Mouse (Mus musculus): ENCODE data around the gene Dact2.
A peak's percentile ranks its signal among the peaks of the same experiment; 100 is the strongest.

Dact2 gene

DNA sequence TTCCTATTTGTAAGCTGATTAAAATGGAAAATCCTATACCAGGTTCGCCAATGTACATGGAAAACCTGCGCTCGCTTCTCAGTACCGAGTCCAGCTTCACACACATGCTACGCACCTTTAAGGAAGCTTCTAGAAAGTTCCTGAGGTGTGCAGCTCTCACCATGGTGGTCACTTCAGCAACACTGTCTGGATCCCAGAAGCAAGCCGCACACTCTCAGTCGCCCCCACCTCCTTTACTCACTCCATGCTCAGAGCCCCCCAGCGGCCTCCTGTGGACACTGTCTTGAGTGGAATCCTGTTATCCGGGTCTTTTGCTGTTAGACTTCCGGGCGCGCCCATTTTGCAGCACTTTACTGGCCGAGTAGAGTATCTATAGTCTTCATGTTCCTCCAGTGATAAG is at the start of gene Dact2:
Dact2 (minus strand) TSS at position 244 of the 400 bp plus-strand sequence.
- DNase-seq (ENCODE audit: low spot score in 2 of 2) = no peak

DNA sequence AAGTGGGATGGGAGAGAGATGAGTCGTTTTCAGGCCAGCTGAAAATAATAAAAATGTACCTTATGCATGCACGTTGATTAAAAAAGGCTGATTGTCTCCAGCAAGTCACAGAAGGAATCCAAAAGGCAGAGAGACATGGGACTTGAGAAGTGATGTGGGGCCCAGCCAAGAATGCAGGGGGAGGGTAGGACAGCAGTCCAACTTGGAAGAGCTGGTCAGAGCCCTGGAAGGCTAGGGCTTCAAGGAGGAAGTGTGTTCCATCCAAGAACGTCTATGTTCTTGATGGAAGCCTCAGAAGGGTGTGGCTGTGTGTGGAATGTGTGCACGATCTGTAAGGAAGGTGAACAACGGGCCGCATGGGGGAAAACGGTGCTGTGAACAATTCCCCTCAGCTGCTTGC is 48.4 kb upstream of the Dact2 start:
- no peak for DNase-seq (ENCODE audit: low spot score in 2 of 2)

DNA sequence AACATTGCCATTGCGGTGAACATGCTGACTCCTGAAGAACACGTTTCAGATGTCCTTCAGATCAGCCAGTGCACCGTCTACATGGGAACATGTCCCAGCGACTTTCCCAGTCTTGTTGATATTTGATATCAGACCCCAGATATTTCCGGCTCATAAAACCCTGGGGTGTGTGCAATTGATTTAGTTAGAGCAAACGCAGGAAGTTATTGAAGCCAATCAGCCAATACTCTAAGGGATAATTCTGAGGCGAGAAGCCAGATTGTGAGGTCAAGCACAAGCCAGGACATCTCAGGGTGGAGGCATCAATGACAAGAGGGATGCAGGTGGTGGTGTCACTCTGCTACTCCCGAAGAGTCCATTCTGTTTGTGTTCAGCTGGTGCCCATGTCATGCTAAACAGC is 46.3 kb upstream of the Dact2 start:
- DNase-seq (ENCODE audit: low spot score in 2 of 2) = no peak

DNA sequence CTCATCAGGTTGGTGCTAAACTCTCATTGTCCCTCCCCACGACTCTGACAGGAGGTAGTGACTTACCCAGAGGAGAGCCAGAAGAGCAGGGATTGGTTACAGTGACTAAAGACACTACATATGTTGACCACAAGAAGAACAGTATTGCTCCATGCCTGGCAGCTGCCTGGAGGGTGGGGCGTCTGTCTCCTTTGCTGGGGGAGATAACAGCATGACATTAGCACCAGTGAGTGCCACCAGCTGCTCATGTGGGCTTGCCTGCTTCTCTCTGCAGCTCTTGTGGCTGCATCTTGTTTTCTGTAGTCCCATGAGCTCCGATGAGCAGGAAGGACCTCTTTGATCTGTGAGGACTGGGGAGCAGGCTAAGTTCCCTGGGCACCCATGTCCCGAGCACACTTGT is 45.5 kb upstream of the Dact2 start:
- no peak for DNase-seq (ENCODE audit: low spot score in 2 of 2)

DNA sequence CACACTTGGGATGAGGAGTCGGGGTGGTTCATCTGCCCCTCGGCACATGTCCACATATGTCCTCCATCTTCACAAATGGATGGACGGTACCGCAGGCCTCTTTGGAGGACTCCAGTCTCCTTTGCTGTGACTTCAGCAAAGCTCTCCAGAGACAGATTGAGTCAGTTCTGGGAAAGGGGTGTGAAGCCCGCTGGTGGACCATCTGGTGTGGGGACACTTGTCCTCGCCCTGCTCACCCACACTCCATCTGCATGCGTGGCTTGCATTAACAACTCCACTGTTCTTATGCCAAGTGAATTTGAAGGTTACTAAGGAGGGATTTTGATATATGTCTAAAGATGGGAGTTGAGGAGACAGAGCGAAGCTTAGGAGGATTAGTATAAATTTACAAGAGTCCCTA is 43.8 kb upstream of the Dact2 start:
- DNase-seq (ENCODE audit: low spot score in 2 of 2) = no peak

DNA sequence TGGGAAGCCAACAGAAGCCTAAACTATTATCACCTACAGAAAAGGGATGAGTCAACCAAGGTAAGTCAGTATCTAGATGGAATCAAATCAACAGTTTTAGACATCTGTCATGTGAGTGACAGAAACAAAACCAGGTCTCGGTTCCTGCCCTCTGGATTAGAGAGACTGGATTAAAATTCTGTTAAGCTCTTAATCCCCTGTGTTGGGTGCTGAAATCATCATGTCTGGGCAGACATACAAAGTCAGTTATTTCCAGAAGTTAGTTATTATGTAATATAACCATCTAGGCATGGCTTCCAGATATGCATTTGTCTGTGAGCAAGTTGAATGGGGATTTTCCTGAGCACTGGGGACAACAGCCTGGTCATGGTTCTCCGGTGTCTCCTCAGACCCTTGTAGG is 42.2 kb upstream of the Dact2 start:
- DNase-seq (ENCODE audit: low spot score in 2 of 2) = no peak

DNA sequence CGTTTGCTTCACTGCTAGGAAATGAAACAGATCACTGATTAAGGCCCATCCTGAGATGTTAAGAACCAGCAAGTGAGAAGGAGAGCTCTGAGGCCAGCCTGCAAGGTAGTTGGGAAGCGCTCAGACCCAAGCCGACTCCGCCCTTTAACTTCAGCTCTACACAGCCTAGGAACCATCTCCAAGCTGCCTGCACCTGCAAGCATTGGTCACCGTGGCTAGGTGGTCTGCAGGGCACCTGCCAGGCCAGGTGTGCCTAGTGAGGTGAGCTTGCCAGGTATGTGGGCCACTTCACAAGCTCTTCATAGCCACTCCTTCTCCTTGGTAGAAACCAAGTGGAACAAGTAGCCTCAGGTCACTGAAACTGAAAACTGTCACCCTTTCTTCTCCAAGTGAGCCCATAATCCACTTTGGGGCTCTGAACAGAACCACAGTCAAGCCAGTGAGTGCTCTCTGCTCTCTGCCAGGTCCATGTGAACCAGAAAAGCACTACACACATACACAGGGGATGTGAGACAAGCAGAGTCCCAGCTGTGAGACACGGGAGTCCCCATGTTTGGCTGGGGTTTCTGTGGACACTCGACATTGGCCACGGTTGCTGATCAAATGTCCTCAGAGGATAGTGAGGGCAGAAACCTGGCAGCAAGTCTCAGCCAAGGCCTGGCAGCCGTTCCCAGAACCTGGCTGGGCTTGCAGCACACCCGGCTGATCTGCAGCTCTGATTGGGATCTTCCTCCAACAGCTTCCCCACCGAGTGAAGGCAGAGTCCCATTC is 40.3 kb upstream of the Dact2 start:
- no peak for DNase-seq (ENCODE audit: low spot score in 2 of 2)

DNA sequence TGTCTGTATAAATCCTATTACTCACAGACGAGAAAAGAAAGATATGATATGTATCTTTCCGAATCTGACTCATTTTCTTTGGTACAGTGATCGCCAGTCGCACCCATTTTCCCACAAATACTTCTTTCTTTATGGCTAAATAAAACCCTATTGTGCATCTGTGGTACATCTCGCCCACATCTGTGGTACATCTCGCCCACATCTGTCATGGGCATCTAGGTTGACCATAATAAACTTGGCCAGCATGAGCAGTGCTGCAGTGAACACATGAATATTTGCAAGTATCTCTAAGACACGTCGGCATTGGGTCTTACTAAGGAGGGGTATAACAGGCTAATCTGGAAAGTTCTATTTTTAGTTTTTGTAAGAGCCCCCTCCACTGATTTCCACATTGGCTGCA is 38.5 kb upstream of the Dact2 start:
- DNase-seq (ENCODE audit: low spot score in 2 of 2) = no peak

DNA sequence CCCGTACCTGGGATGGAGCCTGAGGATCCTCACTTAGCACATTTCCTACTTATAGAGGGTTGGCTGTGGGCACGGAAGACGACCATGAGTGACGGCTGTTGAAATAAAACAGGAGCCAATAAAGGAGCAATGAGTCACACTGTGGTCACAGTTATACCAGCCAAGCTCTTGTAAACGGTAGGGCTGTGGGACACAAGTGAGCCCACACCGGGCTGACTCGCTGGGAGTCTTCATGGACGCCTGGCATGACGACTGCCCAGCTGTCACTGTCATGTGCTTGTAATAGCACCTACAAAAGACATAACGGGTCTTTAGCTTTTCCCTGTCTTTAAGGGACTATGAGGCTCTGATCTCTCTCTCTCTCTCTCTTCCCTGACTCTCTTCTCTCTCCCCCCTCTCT is 35.9 kb upstream of the Dact2 start:
- DNase-seq (ENCODE audit: low spot score in 2 of 2) = no peak

DNA sequence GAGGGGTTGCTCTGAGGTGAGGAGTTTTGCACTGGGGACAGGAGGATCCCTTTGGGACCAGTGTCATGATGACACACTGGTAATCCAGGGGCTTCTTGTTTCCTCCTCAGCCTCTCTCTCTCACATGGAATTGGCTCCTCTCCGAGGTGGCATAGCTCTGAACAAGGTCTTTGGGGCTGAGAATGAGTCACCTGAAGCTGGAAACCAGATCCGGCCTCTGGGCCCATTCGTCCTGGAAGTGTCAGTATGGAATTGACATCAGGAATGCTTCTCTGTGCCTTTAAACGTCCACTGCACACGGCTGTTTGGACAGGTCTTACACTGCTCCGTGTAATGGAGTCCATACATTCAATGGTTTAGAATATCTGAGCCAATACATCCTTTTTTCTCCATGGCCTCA is 33.0 kb upstream of the Dact2 start:
- DNase-seq (ENCODE audit: low spot score in 2 of 2) = no peak

DNA sequence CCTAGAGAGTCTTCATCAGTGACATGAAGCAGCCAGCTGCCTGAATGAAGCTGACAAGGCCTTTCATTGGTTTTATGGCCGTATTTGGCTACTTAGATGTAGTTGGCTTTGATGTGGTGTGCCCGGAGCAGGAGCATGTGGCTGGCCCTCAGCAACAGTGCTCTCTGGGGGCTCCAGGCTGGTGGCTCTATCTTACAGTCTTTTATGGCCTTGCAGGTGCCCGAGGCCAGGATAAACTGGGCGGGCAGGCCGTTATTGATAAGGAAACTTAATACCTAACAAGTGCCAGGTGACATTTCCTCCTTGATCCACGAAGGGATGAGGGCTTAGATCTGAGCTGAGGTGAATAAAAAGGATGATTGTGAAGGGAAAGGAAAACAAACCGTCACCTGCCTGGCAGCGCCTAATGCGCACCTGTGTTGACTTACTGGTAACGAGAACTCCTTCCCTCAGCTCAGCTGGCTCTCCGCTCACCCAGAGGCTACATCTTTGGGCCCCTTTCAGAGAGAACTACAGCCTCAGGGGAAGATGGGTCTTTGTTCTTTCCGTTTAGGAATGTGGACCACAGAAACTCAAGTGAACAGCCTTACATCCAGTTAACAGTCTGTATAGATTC is 30.8 kb upstream of the Dact2 start:
- no peak for DNase-seq (ENCODE audit: low spot score in 2 of 2)

DNA sequence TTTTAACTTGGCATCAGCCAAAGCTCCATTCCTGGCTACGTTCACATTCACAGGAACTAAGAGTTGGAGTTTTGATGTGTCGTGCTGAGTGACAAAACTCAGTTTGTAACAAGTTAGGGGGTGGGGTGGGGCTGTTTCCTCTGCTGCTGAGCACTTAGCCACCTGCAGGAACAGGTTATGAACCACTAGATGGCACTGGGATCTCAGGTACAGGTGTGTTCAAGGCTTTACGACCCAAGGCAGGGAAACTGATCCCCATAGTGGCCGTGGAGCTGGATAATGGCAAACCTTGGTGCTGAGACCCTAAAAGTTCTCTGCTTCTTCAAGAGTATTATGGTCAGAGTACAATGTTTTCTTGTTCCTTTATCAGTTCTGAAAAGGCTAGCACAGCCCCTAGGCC is 29.6 kb upstream of the Dact2 start:
- no peak for DNase-seq (ENCODE audit: low spot score in 2 of 2)

DNA sequence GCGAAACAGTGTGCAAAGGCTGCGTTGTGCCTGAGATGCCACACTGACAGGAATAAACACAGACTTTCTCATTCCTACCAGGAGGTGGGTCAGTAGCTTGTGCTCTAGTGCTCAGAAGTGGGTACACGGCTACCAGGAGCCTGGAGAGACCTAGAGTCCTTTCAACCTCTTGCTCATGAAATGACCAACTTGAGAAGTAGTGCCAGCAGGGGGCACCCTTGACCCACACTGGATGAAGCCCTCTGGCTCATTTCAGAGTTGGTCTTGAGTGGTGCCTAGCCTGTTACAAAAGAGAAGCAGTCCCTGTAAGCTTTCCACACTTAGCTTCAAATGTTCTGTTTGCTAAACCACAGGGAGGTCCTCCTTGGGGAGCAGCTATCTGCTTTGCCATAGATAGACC is 28.5 kb upstream of the Dact2 start:
- DNase-seq (ENCODE audit: low spot score in 2 of 2) = no peak

DNA sequence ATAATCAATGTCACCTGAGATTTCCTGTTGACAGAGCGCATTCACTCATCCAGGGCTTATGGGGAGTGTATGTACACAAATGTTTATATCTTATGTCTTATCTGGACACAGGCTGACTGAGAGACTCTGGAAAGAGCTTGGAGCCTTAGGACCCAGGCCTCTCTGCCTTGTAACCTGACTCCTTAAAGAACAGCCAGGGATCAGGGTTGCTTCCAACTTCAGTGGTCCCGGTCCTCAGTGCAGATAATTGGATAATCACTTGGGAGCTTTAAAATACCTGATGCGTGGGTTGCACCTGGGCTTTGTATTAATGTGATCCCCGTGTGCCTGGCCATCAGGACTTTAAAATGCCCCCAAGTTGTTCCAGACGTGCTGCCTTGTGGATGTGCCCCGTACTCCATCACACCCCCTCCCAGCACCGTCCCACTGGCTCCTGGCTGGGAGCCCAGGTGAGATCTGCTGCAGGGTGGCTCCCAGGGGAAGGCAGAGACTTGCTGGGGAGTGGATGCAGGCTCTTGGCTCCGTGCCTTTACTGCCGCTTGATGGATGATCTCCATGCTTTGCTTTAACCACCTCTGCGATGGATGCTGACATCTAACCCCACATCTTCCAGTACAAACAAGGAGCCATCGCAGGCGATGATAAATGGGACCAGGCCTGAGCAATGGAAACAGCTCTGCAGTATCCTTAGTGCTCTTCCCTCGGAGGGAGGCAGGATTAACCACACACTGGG is 26.8 kb upstream of the Dact2 start:
- no peak for DNase-seq (ENCODE audit: low spot score in 2 of 2)

DNA sequence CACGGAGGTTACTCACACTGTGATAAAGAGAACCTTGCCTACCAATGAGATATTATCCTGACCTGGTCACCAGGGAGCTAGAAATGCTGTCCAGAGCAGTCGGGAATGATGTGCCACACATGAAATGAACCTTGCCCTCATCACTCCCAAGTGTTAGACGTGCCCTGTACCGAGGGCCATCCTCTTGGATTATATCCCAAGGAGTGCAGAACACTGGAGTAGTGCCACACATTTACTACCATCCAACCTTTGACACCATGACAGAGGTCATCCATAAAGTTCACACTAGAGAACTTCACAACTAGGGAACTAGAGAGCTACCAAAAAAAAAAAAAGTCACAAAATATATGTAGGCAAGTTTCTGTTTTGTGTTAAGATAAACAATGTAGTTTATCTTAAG is 24.3 kb upstream of the Dact2 start:
- DNase-seq (ENCODE audit: low spot score in 2 of 2) = no peak

DNA sequence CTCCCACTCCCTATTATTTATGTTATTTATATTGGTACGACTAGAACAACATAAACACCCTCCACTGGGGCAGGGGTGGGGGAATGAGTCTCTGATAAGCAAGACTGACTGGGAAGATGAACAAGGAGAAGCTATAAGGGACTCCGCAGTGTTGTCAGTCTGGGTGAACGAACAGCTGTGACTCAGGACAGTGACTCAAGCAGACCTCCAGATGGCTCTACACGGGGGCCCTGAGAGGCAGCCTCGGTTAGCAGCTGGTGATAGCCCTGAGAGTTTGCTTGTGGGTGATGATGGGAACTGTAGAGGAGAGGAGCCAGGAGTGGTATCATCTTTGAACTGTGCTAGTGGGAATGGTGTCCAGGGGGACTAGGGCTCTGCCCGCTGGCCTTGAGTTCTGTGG is 23.5 kb upstream of the Dact2 start:
- DNase-seq (ENCODE audit: low spot score in 2 of 2) = no peak

DNA sequence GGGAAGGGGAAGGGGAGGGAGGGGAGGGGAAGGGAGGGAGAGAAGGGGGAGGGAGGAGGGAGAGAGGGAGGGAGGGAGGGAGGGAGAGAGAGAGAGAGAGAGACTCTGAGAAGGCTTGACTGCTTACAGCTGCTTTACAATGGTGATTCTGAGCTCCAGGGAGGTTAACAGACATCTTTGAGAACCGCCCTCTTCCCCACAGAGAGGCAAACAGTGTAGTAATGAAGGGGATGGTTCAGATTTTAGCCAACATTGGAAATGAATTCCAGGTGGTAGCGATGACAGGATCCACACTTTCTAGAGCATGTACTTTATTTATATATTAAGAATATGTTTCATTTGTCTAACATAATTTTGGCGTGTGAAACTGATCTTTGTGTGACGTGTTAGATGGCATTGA is 22.7 kb upstream of the Dact2 start:
- no peak for DNase-seq (ENCODE audit: low spot score in 2 of 2)

DNA sequence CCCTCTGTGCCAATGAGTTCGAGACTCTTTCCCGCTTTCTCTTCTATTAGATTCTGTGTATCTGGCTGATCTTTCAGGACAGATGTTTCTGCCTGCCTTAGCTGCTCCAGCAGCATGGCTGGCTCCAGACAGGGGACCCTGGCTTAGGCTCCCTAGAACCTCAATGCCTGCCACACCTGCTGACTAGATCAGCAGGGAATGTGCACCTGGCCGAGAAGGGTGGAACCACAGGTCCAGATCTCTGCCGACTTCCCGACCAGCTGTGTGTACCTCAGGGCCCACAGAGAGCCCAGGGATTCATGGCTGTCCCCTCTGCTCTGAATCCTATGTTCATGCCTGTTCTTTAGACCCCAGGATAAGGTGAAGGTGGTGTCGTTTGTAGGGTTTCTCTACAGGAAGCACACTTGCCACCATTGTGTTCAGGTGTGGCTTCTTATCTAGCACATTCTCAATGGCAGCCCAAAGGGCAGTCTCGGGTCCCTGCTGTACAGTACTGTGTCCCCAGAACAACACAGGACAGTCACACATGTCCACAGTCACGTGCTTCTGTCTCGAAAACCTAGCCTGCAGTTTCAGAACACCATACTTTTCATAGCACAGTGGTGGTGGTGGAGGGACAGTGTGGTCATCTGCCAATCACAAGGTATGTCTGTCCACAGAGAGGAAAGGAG is 22.0 kb upstream of the Dact2 start:
- no peak for DNase-seq (ENCODE audit: low spot score in 2 of 2)

DNA sequence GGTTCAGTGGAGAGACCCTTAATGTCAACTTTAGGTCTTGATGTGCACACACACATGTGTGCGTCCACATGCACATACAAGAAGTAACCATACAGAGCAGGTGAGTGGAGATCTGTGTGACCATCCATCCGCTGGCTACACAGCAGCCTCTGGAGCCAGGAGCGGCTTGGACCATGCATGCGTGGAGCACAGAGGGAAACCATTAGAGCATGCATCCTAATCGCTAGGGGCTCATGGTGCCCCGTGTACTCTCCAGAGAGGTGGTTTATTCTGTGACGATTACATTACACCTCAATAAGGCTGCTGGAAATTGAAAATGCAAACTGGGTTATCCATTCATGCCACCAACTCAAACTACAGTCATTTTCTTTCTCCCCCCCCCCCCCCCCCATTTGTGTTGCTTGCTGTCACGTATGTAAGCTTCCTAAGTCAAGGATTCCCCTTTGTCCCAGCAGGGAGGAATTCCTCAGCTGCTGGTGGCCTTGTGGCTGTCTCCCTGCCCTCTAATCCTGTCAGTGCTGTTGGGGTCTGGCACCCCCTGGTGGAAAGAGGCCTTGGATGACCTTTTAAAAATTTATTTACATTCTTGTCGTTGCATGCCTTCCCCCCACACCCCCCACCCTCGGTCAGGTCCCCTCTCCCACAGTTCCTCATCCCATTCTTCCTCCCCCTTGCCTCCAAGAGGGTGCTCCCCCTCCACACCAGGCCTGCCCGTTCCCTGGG is 17.9 kb upstream of the Dact2 start:
- DNase-seq (ENCODE audit: low spot score in 2 of 2) = no peak

DNA sequence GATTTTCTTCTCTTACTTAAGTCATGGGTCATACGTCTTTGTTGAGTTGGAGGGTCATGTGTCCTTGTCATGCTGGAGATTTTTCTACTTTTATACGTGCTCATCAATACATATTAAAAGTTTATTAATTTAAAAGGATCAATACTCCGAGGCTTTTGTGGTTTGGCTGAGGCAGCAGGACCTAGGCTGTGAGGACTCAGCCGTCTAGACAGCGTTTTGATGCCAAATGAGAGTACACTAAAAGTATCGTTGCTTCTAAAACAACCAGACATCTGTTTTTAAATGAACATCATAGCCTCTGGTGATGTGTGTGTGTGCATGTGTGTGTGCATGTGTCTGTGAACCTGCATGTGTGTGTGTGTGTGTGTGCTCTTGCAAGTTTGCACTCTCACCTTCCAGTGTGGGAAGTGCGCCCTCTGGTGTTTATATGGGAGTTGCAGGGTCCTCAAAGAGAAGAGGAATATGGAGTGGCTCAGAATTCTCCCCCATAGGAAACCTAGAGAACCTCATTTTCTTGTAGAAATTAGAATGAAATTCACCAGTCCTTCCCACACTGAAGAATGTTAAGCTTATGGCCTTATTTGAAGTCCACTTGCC is 16.6 kb upstream of the Dact2 start:
- peak in 1 of 2 experiments; percentile 16 for DNase-seq (ENCODE audit: low spot score in 2 of 2)

DNA sequence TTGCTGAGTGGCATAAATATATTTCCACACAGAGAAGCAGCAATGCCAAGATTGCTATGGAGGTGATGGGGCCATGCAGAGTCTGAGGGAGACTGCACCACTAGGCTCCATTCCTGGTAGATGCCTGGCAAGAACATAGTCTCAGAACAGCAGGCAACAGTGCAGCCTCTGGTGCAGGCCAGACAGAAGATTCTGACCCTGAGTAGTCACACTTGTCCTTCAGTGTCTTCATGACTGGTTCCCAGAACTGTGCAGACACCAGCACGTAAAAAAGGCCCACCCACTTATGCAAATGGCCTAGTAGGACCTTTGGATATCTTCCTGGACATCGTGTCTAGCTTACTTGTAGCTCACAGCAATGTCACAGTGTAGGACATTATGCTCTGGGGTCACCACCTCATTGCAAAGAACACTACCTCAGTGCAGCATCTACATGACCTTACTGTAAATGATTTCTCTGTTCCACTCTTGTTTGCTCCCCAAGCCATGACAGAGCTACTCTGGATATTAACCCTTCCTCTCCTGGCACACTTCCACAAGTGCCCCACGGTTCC is 9.9 kb upstream of the Dact2 start:
- no peak for DNase-seq (ENCODE audit: low spot score in 2 of 2)

All from natural killer cell, adult 2 months (primary cell).